Mouse (Mus musculus) olfactory bulb, adult 2 months (tissue): ENCODE measurements around the gene Mtg1.

Experiments
- CTCF ChIP-seq: fragments of 200-500 bp; IDR thresholded peaks from 2 replicates; pipeline ENCODE4 v1.5.1; 2012; ENCODE audit warnings: low read depth, mild to moderate bottlenecking, low read length, moderate library complexity; ENCODE audit not compliant: insufficient read depth
- POLR2A ChIP-seq: fragments of 200-500 bp; IDR thresholded peaks from 2 replicates; pipeline ENCODE4 v1.6.1; 2012; ENCODE audit warnings: mild to moderate bottlenecking, low read depth, low read length, moderate library complexity; ENCODE audit not compliant: insufficient read depth

- TF ChIP-seq CTCF (no peak), POLR2A (no peak)
Measured at GRCm38 (mm10) chr7:140090601-140091000, 46.8 kb upstream of the Mtg1 start.
